Mouse (Mus musculus) lung, postnatal 14 days (tissue): ENCODE measurements around the gene Atp2b4.
A peak's percentile ranks its signal among the peaks of the same experiment; 100 is the strongest.

ENCODE experiments used
- DNase-seq: peaks from one replicate; pipeline ENCODE4 v3.0.0; 2021

Atp2b4 gene

GRCm38 (mm10) chr1:133744609-133745008 lies 56.2 kb downstream of the Atp2b4 start:
- peak; percentile 76 for DNase-seq

- no peak for DNase-seq
These were observed 58.3 kb downstream of the Atp2b4 start for GRCm38 (mm10) chr1:133742517-133742916.

- no peak for DNase-seq
These were observed 58.9 kb downstream of the Atp2b4 start for GRCm38 (mm10) chr1:133741881-133742434.

GRCm38 (mm10) chr1:133741171-133741570 lies 59.7 kb downstream of the Atp2b4 start:
- no peak for DNase-seq

- DNase-seq, result no peak
These were observed 64.2 kb downstream of the Atp2b4 start for GRCm38 (mm10) chr1:133736664-133737063.

- peak; percentile 72 for DNase-seq
These were observed 64.7 kb downstream of the Atp2b4 start for GRCm38 (mm10) chr1:133735995-133736652.

GRCm38 (mm10) chr1:133732814-133733213 lies 68.0 kb downstream of the Atp2b4 start:
- no peak for DNase-seq

GRCm38 (mm10) chr1:133728339-133728738 lies 72.5 kb downstream of the Atp2b4 start:
- DNase-seq, result no peak

GRCm38 (mm10) chr1:133720342-133720741 lies 80.5 kb downstream of the Atp2b4 start:
- no peak for DNase-seq

GRCm38 (mm10) chr1:133718786-133719185 lies 82.1 kb downstream of the Atp2b4 start:
- no peak for DNase-seq

- no peak for DNase-seq
These were observed 82.5 kb downstream of the Atp2b4 start for GRCm38 (mm10) chr1:133718296-133718695.

GRCm38 (mm10) chr1:133716464-133716863 lies 84.4 kb downstream of the Atp2b4 start:
- DNase-seq, result peak; percentile 71

- DNase-seq, result no peak
These were observed 85.7 kb downstream of the Atp2b4 start for GRCm38 (mm10) chr1:133715191-133715590.

GRCm38 (mm10) chr1:133713009-133713370 lies 87.9 kb downstream of the Atp2b4 start:
- peak; percentile 39 for DNase-seq

- no peak for DNase-seq
These were observed 88.4 kb downstream of the Atp2b4 start for GRCm38 (mm10) chr1:133712288-133713008.

- no peak for DNase-seq
These were observed 89.5 kb downstream of the Atp2b4 start for GRCm38 (mm10) chr1:133711376-133711775.

- DNase-seq, result no peak
These were observed 89.9 kb downstream of the Atp2b4 start for GRCm38 (mm10) chr1:133710895-133711294.

GRCm38 (mm10) chr1:133709292-133709691 lies 91.5 kb downstream of the Atp2b4 start:
- no peak for DNase-seq

- peak; percentile 35 for DNase-seq
These were observed 99.0 kb downstream of the Atp2b4 start for GRCm38 (mm10) chr1:133701824-133702223.

GRCm38 (mm10) chr1:133697935-133698620 lies 102.8 kb downstream of the Atp2b4 start:
- DNase-seq, result no peak

- peak; percentile 82 for DNase-seq
These were observed 104.9 kb downstream of the Atp2b4 start for GRCm38 (mm10) chr1:133695901-133696300.

- no peak for DNase-seq
These were observed 106.0 kb downstream of the Atp2b4 start for GRCm38 (mm10) chr1:133694876-133695275.

- DNase-seq, result no peak
These were observed 106.5 kb downstream of the Atp2b4 start for GRCm38 (mm10) chr1:133694301-133694700.
